Mouse (Mus musculus) hindbrain, embryonic 13.5 days (tissue): ENCODE measurements around the gene Fzr1. TPM values are rescaled to one million over a fixed set of nuclear protein-coding genes. Genes with fewer than 3 reads are reported as not detected.

Experiments
- ATAC-seq: fragments of 200-750 bp; cut with Nextera tagmentation; 2 replicates; pipeline ENCODE4 v1.8.0; 2017; ENCODE audit warnings: moderate TSS enrichment; ENCODE audit not compliant: low FRiP score
- H3K27ac ChIP-seq: fragments of 300-500 bp; sonication (generic); 2 replicates; pipeline ENCODE4 v1.5.1; 2015; ENCODE audit warnings: inconsistent platforms, mild to moderate bottlenecking, moderate library complexity
- H3K27me3 ChIP-seq: fragments of 300-500 bp; sonication (generic); 2 replicates; pipeline ENCODE4 v1.6.1; 2015; ENCODE audit warnings: mild to moderate bottlenecking, inconsistent platforms
- H3K36me3 ChIP-seq: fragments of 300-500 bp; sonication (generic); 2 replicates; pipeline ENCODE4 v1.6.1; 2015; ENCODE audit warnings: mild to moderate bottlenecking, inconsistent platforms
- H3K4me1 ChIP-seq: fragments of 300-500 bp; sonication (generic); replicated peaks from 2 replicates; pipeline ENCODE4 v1.6.1; 2015; ENCODE audit warnings: inconsistent platforms
- H3K4me2 ChIP-seq: fragments of 300-500 bp; sonication (generic); 2 replicates; pipeline ENCODE4 v1.6.1; 2015; ENCODE audit warnings: inconsistent platforms, mild to moderate bottlenecking, moderate library complexity
- H3K4me3 ChIP-seq: fragments of 300-500 bp; sonication (generic); 2 replicates; pipeline ENCODE4 v1.5.1; 2015; ENCODE audit warnings: mild to moderate bottlenecking, inconsistent platforms
- H3K9ac ChIP-seq: fragments of 300-500 bp; sonication (generic); 2 replicates; pipeline ENCODE4 v1.6.1; 2015; ENCODE audit warnings: mild to moderate bottlenecking, inconsistent platforms
- H3K9me3 ChIP-seq: fragments of 300-500 bp; sonication (generic); 2 replicates; pipeline ENCODE4 v1.6.1; 2016; ENCODE audit warnings: inconsistent platforms
- WGBS: fragments of 180-500 bp; shearing (Covaris S2); methylation state at CpG from one replicate; pipeline ENCODE4 v1.1.7; 2015; 5-methylcytosine and 5-hydroxymethylcytosine counted together
- polyA plus RNA-seq: library from polyadenylated mRNA; unstranded; fragments of >200 nt; fragmentation: Nextera tagmentation; extraction: Ambion mirVana; gene quantifications from 2 replicates; pipeline ENCODE4 v1.2.1, GENCODE M21; 2015

The Fzr1 gene
- polyA plus RNA-seq, 1 experiment from 2014 or later, result 121 TPM

DNA sequence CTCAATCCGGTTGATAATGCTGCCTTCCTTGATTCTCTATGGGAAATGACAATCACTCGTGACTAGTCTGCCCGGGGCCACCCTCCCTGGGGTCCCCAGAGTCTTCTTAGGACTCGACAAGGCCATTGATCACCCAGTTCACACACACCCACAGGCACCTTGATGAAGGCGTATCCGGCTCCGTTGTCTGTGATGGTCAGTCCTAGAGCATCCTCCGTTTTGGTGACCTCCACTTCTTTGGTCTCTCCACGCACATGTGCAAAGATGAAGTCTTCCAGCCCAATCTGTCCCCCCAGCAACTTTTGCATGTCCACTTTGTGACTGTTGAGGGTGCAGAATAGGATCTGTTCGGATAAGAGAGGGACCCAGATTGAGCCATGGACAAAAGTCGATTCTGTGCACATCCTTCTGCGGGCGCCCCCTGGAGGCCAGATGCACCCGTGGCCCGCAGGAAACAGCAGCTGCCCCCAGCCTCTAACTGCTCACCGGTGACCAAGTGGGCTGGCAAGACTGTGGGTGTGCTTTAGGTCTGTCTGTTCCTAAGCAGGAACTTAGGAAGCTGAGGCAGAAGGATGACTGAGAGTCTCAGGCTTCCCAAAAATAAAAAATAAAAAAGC is 36.9 kb downstream of the Fzr1 start:
- Histone ChIP-seq H3K27ac (no peak overlapping the region), H3K9ac (no peak overlapping the region), H3K27me3 (peaks cover 86% of the 10 kb centered on the region), H3K36me3 (no peaks in the 10 kb centered on the region), H3K9me3 (no peaks in the 10 kb centered on the region), H3K4me1 (peaks cover 10% of the 10 kb centered on the region), H3K4me3 (no peak overlapping the region), H3K4me2 (no peak overlapping the region)
- WGBS, result 36% methylated on average over 16 of the region's 16 CpGs
- ATAC-seq, result no peak

DNA sequence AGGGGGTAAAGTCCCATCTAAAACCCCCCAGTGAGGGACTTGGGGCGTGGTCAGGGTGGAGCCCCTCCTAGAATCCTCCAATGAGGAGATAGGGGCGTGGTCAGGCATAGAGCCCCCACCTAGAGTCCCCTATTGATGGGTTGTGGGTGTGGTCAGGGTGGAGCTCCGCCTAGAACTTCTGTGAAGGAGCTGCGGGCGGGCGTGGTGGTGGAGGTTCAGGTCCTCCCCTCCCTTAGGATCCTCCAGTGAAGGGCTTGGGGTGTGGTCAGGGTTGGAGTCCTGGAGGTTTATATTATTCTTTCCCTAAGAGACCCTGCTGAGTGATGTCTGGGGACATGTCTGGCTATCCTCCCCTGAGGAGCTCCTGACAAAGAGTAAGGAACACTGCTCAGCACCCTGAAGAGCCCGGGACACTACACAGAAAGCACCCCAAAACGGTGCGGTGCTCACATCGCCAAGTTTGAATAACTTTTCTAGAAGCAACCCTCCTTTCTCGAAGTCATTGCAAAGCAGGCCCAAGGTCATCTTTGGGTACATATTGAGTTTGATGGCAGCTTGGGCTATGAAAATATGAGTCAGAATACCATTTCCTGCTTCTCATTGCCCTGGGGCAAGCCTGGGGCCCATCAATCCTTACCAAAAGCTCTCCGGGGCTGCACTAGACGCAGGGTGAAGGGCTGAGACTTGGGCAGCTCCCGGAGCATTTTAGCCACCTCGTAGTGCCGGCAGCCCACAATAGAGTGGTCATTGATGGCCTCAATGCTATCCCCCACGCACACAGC is 37.6 kb downstream of the Fzr1 start:
- ATAC-seq, result no peak
- H3K9ac ChIP-seq, result no peak overlapping the region
- no peak overlapping the region for H3K4me3 ChIP-seq
- H3K27ac ChIP-seq, result no peak overlapping the region
- H3K9me3 ChIP-seq, result no peaks in the 10 kb centered on the region
- peaks cover 8% of the 10 kb centered on the region for H3K4me1 ChIP-seq
- WGBS, result 34% methylated on average over 17 of the region's 17 CpGs
- H3K4me2 ChIP-seq, result no peak overlapping the region
- no peaks in the 10 kb centered on the region for H3K36me3 ChIP-seq
- H3K27me3 ChIP-seq, result peaks cover 79% of the 10 kb centered on the region

DNA sequence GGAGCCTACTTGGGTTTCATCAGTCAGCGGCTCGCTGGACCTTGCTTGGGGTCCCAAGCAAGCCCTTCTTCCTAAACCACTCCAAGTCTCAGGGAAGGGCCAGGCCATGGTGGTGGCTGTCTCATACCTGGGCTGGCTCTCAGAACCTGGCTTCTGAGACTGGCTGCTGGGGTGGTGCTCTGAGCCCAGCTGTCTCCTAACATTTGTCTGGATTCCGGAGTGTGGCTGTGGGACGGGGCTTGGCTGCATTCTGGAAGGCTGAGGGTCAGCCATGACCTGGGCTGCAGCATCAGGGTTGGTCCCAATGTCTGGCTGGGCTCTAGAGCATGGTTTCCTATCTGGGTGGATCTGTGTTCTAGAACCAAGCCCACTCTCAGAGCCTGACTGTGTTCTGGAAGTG is 41.8 kb downstream of the Fzr1 start:
- H3K27ac ChIP-seq, result no peak overlapping the region
- H3K9me3 ChIP-seq, result no peaks in the 10 kb centered on the region
- H3K4me1 ChIP-seq, result peaks cover 12% of the 10 kb centered on the region
- H3K9ac ChIP-seq, result no peak overlapping the region
- H3K27me3 ChIP-seq, result peaks cover 69% of the 10 kb centered on the region
- H3K4me3 ChIP-seq, result no peak overlapping the region
- no peaks in the 10 kb centered on the region for H3K36me3 ChIP-seq
- 93% methylated on average over 4 of the region's 4 CpGs for WGBS
- H3K4me2 ChIP-seq, result no peak overlapping the region
- no peak for ATAC-seq

GRCm38 (mm10) chr10:81335393-81336340 is 42.6 kb downstream of the Fzr1 start:
- Histone ChIP-seq H3K27me3 (peaks cover 63% of the 10 kb centered on the region), H3K9ac (0 out of 2 replicates have a peak overlapping the region, but pooled peaks have one; percentile 19), H3K4me1 (peaks cover 12% of the 10 kb centered on the region), H3K9me3 (no peaks in the 10 kb centered on the region), H3K27ac (no peak overlapping the region), H3K4me3 (no peak overlapping the region), H3K36me3 (no peaks in the 10 kb centered on the region), H3K4me2 (no peak overlapping the region)
- no peak for ATAC-seq
- 41% methylated on average over 15 of the region's 19 CpGs for WGBS

DNA sequence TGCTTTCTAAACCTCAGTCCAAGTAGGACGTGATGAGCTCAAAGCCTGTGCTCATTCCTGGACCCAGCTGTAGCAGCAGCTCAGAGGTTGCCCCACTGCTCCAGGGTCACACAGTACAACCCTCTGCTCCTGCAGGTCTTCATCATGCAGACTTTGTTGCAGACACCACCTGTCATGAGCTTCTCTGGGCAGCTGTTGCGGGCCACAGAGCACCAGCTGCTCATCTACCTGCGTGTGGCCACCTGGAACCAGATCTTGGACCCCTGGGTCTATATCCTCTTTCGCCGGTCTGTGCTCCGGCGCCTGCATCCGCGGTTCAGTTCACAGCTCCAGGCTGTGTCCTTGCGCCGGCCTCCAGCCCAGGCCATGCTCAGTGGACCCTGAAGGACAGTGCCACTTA is 44.0 kb downstream of the Fzr1 start:
- Histone ChIP-seq H3K4me1 (peaks cover 12% of the 10 kb centered on the region), H3K27ac (no peak overlapping the region), H3K27me3 (peaks cover 60% of the 10 kb centered on the region), H3K4me3 (no peak overlapping the region), H3K9ac (no peak overlapping the region), H3K36me3 (no peaks in the 10 kb centered on the region), H3K4me2 (no peak overlapping the region), H3K9me3 (no peaks in the 10 kb centered on the region)
- no peak for ATAC-seq
- WGBS, result 68% methylated on average over 11 of the region's 11 CpGs

- H3K27ac ChIP-seq, result no peak overlapping the region
- WGBS, result 11% methylated on average over 29 of the region's 29 CpGs
These were observed 46.0 kb downstream of the Fzr1 start for GRCm38 (mm10) chr10:81332277-81332676.

GRCm38 (mm10) chr10:81330007-81330406 is 48.3 kb downstream of the Fzr1 start:
- Histone ChIP-seq H3K9me3 (no peaks in the 10 kb centered on the region), H3K27ac (no peak overlapping the region), H3K36me3 (peaks cover 34% of the 10 kb centered on the region), H3K4me1 (peaks cover 9% of the 10 kb centered on the region; the same call in 1 of the 2 replicates), H3K9ac (peak overlapping the region; percentile 35; the same call in 1 of the 2 replicates), H3K4me3 (no peak overlapping the region), H3K27me3 (peaks cover 39% of the 10 kb centered on the region), H3K4me2 (no peak overlapping the region)
- WGBS, result 71% methylated on average over 4 of the region's 4 CpGs
- ATAC-seq, result no peak

More at GRCm38 (mm10) chr10:81332277-81332676, 46.0 kb downstream of the Fzr1 start:
- Histone ChIP-seq H3K27me3 (peaks cover 44% of the 10 kb centered on the region), H3K36me3 (peaks cover 11% of the 10 kb centered on the region), H3K4me3 (0 out of 2 replicates have a peak overlapping the region, but pooled peaks have one; percentile 7), H3K9ac (peak overlapping the region; percentile 13; the same call in 1 of the 2 replicates), H3K4me1 (peaks cover 15% of the 10 kb centered on the region), H3K4me2 (no peak overlapping the region), H3K9me3 (no peaks in the 10 kb centered on the region)
- no peak for ATAC-seq

DNA sequence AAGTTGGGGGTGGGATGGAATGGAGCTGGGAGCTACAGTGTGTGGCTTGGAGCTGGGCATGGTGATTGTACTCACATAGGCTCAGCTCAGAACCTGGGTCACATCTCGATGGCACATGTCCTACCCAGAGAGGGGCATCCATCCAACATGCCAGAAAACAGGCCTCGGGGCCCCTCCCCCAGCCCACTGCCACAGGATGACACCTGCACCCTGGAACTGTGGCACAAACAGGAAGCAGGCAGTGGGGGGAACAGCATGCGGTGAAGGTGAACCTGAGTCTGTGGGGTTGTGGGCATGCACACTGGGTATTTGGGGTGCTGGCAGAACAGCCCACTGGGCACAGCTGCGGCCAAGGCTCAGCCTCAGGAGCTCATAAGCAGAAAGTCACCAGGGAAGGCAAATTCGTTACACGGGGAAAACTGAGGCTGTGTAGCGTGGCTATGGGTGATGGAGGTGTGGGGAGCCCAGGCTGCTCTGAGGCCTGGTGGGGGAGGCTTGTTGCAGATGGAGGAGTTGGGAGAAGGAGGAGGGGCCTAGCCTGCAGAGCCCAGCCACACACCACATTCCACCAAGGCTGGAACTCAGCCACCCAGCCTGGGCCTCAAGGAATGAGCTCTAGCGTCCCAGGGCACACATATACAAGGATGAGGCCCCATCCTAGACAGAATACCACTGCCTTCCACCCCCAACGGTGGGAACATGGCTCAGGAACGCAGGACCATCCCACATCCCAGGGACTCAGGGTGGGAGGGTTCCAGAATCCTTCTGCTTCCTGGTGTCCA is 48.9 kb downstream of the Fzr1 start:
- Histone ChIP-seq H3K4me1 (peaks cover 9% of the 10 kb centered on the region; the same call in 1 of the 2 replicates), H3K4me3 (no peak overlapping the region), H3K36me3 (peaks cover 40% of the 10 kb centered on the region), H3K9me3 (no peaks in the 10 kb centered on the region), H3K4me2 (no peak overlapping the region), H3K27ac (no peak overlapping the region), H3K9ac (no peak overlapping the region), H3K27me3 (peaks cover 33% of the 10 kb centered on the region)
- no peak for ATAC-seq
- 79% methylated on average over 10 of the region's 10 CpGs for WGBS

DNA sequence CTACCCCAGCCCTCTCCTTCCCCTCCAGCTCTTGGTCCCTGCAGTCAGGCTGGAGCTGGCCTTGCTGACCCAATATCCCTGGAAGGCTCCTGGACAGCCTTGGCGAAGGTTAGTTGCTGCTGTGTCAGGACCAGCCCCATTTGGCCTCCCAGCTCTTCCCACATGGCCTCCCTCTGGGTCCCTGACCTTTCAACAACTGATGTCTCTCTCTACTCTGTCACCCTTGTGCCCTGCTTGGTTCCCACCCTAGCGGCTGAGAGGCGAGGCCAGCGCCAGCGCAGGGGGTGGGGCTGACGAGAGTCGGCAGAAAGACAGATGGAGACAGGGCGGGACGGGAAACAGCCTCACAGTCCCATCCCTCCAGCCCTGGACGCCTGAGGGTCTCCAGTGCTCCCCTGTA is 49.9 kb downstream of the Fzr1 start, which contains the start of gene Tbxa2r:
Gene Tbxa2r, plus strand, starts transcription at position 346 of the 400 bp plus-strand sequence.
- Histone ChIP-seq H3K27ac (no peak within 1 kb of the TSS; the same call in 1 of the 2 replicates), H3K4me1 (peaks cover 9% of the 10 kb centered on the region; the same call in 1 of the 2 replicates), H3K4me2 (no peak within 1 kb of the TSS), H3K27me3 (peaks cover 27% of the 10 kb centered on the region), H3K9ac (peak within 1 kb of the TSS; percentile 19; the same call in 1 of the 2 replicates), H3K4me3 (no peak within 1 kb of the TSS), H3K9me3 (no peaks in the 10 kb centered on the region), H3K36me3 (peaks cover 50% of the 10 kb centered on the region)
- WGBS, result 11% methylated on average over 10 of the region's 10 CpGs
- ATAC-seq, result no peak

- H3K27me3 ChIP-seq, result peaks cover 22% of the 10 kb centered on the region
- no peak overlapping the region for H3K4me2 ChIP-seq
- peak overlapping the region; percentile 19; the same call in 1 of the 2 replicates for H3K9ac ChIP-seq
- no peak overlapping the region; the same call in 1 of the 2 replicates for H3K27ac ChIP-seq
- H3K4me3 ChIP-seq, result no peak overlapping the region
- H3K36me3 ChIP-seq, result peaks cover 54% of the 10 kb centered on the region
- peaks cover 9% of the 10 kb centered on the region for H3K4me1 ChIP-seq
- 41% methylated on average over 2 of the region's 2 CpGs for WGBS
- ATAC-seq, result no peak
- H3K9me3 ChIP-seq, result no peaks in the 10 kb centered on the region
These were observed 50.4 kb downstream of the Fzr1 start for GRCm38 (mm10) chr10:81327959-81328358.

DNA sequence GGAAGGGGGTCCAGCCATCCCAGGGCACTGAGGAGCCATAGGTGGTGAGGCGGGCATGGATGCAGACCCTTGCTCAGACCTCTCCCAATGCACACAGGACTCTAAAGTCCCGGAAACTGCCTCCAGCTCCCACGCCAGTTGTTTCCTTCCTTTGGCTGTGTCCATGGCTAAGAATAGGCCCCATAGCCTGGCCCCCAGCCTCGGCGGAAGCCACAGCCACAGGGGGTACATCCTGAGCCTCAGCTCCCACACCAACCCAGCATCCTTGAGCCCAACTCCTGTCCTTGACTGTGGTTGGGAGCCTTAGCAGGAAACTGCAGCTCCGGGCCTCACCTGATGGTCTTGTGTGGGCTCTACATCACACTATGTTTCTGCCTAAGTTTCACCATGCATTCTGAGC is 51.5 kb downstream of the Fzr1 start:
- no peak overlapping the region for H3K9ac ChIP-seq
- H3K9me3 ChIP-seq, result no peaks in the 10 kb centered on the region
- no peak overlapping the region for H3K4me2 ChIP-seq
- 80% methylated on average over 6 of the region's 6 CpGs for WGBS
- peaks cover 11% of the 10 kb centered on the region for H3K27me3 ChIP-seq
- no peak for ATAC-seq
- peaks cover 61% of the 10 kb centered on the region for H3K36me3 ChIP-seq
- peaks cover 14% of the 10 kb centered on the region for H3K4me1 ChIP-seq
- H3K4me3 ChIP-seq, result no peak overlapping the region
- peak overlapping the region; percentile 48; the same call in 1 of the 2 replicates for H3K27ac ChIP-seq
